Mouse (Mus musculus) monocyte, adult 5-6 weeks (primary cell): ENCODE data around the gene Esrra. TPM values are rescaled to one million over a fixed set of nuclear protein-coding genes. Genes with fewer than 3 reads are reported as not detected.
A peak's percentile ranks its signal among the peaks of the same experiment; 100 is the strongest.

ENCODE experiments used
- ATAC-seq: fragments of 153-309, 156-312 bp; replicated peaks from 2 replicates; pipeline ENCODE4 v1.8.0; 2017; ENCODE audit warnings: mild to moderate bottlenecking; ENCODE audit not compliant: low TSS enrichment, insufficient number of reproducible peaks, severe bottlenecking, poor library complexity, low FRiP score
- total RNA-seq: library from RNA; stranded (forward); fragments of 200-1000, 200-491, 200-594 nt; gene quantifications from 3 replicates; pipeline ENCODE4 v1.2.3, GENCODE M21; 2017

Esrra gene
- total RNA-seq, 1 experiment from 2014 or later: 46.8 TPM

DNA sequence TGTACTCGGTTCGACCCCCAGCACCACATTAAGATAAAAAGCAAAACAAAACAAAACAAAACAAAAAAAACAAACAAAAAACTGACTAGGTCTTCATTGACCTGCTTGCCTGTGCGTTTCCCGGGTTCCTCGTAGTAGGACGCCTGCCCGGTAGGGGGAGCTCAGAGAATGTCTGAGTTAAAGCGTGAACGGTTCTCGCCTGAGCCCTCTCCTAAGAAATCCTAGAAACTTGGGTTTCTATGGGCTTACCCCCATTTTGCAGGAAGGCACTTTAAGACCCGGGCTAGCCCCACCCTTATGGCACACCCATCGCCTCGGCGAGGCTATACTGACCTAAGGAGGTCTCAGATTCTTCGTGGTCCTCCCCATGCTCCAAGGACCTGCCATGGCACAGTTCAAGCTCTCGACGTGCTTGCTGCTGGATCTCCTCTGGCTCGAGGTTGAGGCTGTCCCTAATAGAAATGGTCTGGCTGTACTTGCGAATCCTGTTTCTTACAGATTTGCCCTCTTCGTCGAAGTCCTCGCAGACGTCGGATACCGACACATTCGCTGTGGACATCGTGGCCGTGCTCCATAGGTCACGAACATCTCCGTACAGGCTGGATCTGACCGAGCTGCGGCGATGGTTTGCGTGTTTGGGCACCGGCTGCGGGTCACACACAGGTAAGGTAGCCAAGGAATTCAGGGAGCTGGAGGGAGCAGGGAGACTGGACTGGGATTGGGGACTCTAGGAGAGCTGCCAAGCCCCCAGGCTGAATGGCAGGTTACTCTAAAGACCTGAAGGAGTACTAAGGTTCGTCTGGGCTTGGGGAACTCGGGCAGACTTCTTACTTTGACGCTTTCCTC, 3.1 kb upstream of the Esrra start:
- no peak for ATAC-seq

DNA sequence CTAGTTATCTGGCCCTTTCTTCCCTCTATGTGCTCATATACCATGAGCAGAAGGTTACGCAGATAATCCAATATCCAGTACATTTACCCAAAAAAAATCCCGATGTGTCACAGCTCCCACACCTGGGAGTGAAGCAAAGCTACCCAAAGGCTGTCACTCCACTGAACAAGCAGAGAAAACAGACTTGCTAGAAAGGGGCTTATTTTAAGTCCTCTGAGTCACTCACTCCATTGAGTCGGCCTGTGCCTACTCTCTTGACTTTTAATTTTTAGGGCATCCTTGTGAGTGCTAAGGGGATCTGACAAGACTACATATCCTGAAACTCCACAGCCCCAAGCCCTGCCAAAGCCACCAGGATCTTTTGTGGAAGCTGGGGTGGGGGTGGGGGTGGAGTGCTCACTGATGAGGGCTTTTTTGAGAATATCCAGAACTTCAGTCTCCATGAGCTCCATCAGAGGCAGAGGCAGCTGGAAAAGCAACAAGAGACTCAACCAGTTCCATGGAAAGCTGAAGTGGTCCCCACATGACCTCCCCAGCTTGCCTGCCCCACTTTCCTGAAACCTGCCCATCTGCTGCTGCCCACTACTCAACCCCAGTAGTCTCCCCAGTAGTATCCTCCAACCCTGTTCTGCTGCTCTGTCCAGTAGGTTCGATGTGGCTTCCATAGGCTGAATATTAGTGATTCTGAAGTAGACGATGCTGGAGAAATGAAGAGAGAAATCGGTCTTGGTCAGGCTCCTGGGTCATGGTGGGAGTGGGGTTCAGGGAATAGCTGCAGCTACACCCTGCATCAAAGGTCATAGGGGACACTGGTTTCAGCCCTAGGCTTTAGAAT, 1.5 kb upstream of the Esrra start:
- ATAC-seq: no peak

DNA sequence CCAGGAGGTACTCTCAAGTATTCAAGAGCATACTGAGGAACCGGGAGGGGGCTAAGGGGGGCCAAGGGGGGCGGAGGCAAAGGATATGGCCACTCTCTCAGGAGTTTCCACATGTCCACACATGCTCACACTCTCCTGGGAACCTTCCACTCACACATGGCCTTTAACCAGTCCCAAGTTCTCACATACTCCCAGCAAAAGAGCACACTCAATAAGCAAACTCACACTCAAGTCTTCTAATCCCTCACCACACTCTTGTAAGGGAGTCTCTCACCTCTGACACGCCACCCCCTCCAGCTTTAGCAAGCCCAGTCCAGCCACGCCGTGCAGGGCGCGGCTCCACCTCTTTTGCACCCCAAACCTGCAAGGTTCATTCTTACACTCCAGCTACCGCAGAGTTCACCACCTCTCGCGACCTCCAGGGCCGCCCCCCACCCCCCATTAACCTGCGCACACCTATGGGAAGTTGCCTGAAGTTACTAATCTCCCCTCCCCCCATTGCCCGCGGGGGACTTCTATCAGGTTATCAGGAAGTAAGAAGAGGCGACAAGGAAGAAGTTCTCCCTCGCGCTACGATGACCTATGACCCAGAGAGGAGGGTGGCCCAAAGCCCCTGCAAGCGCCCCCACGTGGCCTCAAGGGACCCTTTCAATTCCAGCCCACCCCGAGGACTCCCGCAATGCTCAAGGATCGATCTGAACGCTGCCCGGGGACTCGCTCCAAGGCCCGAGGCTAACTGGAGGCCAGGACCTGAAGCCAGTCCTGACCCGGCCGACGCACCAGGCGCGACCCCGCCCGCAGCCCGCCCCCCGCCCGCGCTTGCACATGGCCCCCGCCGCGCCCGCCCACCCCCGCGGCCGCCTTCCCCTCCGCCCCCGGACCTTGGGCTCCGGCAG, 624 bp downstream of the Esrra start:
- ATAC-seq: 0 out of 2 replicates have a peak, but pooled peaks have one; percentile 6

DNA sequence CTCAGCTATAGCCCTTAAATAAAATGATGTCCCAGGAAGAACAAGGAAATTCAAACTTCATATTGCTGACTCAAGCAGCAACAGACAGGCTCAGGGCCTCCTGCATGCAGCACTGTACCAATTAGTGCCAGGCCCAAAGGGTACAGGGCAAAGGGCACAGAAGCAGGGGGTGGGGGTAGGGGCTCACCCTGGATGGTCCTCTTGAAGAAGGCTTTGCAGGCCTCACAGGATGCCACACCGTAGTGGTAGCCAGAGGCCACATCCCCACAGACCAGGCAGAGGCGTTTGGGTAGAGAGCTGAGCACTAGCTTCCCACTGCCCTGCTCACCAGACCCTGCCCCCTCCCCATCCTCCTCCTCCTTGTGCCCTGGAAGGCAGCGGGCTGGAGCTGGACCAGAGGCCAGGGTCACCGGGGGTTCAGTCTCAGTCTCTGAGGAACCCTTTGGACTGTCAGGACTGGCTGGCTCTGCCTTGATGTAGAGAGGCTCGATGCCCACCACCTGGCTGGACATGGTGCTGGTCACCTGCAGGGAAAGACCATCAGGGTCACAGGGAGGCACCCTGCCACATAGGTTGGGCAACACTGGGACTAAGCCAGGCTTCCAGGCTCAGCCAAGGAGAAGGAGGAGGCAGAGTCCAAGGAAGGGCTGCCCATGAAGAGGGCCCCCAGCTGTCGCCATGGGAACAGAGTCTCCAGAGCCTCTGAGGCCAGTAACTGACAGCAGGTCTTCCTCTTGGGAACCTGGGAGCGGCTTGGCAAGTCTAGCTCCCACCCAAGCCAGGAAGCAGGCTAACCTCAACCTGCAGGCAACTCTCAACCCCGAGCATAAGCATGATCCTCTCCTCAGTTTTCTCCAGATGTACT, 1.5 kb downstream of the Esrra start:
- ATAC-seq: no peak

DNA sequence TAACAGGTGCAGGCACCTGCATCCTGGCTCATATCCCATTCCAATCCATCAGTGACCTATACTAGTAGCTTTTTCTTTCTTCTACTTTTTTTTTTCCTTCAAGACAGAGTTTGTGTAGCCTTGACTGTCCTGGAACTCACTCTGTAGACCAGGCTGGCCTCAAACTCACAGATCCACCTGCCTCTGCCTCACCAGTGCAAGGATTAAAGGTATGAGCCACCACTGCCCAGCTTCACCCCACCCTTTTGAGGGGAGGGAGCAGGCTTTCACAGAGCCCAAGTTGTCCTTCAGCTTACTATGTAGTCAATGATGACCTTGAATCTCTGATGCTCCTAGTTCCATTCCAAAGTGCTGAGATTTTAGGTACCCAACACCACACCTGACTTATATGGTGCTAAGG, 2.2 kb downstream of the Esrra start:
- ATAC-seq: no peak

DNA sequence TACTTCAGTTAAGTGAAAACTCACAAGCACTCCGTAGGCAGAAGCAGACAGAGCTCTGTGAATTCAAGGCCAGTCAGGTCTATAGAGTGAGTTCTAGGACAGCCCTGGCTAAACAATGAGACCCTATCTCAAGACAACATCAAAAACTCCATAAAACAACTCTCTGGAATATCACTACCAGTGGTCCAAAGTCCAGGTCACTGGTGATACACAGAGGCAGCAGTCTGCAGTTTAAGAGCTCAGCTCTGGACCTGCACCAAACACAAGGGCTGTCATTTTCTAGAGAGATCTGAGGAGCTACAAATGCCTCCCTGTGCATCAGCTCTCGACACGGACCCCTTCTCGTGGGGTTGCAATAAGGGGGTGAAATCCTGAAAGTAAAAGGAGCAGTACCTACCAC, 3.3 kb downstream of the Esrra start:
- no peak for ATAC-seq

DNA sequence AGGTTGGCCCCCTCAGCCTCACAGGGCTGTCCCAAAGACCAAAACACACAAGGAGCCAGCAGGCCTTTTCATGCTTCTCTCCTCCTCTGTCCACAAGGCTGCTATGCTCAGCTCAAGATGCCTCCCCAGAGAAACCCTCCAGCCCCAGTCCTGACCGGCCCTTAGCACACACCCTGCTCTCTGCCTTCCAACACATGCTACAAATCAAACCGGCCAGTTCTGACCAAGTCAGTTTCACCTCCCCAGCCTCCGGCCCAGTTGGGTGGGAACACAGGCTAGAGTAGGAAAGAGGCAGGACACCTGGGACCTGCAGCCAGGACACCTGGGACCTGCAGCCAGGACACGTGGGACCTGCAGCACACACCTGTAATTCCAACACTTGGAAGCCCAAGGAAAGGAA, 5.1 kb downstream of the Esrra start:
- no peak for ATAC-seq

DNA sequence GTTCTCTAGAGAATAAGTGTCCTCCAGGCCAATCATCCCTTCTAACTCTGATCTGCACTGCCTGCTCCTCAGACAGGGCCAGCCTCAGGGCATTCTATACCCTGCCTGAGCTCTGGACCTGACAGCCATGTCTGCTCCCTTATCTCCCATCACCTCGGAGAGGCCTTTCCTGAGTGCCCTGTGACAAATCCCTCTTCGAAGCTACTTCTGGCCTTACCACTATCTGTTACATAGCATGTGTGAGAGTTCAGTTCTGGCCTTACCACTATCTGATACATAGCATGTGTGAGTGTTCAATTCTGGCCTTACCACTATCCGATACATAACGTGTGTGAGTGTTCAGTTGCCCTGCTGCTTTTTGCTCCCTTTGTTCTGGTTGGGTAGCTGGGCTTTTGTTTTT, 6.3 kb downstream of the Esrra start:
- no peak for ATAC-seq

DNA sequence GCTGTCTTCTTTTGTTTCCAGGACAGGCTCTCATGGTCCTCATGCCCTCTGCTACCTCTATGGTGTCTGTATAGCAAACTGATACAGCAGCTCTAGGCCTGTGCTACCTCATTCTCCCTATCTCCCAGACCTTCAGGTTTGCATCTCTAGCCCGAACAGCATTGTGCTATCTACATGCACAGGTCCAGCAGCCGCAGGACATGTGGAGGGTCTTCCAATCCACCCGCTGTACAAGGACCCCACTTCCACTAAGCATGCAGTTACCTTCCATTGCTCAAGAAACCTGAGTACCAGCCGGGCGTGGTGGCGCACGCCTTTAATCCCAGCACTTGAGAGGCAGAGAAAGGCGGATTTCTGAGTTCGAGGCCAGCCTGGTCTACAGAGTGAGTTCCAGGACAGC, 7.1 kb downstream of the Esrra start:
- no peak for ATAC-seq

DNA sequence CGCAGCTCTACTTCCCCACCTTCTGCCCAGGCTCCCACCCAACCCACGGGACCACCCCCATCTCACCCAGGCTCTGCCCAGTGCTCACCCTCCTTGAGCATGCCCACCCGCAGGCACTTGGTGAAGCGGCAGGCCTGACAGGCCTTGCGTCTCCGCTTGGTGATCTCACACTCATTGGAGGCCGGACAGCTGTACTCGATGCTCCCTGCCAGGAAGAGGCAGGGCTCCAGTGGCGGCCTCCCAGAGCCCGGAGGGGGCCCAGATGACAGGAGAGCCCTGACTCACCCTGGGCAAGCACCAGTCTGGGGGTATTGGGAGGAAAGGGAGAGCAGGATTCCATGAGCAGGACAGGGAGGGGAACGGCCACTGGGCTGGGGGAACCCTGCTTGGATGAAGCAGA, 7.6 kb downstream of the Esrra start:
- ATAC-seq: no peak

DNA sequence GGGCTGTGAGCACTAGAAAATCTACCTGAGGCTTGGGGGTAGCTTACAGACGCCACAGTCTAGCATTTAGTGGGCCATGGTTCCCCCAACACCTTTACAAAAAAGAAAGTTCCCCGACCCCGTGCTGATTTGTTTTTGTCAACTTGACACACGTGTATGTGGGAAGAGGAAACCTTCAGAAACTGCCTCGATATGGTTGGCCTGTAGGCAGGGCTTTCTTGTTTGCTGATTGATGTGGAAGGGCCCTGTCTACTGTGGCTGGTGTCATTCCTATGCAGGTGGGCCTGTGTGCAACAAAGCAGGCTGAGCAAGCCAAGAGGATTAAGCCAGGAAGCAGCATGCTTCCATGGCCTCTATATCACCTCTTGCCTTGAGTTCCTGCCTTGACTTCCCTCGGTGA, 8.6 kb downstream of the Esrra start:
- ATAC-seq: no peak

DNA sequence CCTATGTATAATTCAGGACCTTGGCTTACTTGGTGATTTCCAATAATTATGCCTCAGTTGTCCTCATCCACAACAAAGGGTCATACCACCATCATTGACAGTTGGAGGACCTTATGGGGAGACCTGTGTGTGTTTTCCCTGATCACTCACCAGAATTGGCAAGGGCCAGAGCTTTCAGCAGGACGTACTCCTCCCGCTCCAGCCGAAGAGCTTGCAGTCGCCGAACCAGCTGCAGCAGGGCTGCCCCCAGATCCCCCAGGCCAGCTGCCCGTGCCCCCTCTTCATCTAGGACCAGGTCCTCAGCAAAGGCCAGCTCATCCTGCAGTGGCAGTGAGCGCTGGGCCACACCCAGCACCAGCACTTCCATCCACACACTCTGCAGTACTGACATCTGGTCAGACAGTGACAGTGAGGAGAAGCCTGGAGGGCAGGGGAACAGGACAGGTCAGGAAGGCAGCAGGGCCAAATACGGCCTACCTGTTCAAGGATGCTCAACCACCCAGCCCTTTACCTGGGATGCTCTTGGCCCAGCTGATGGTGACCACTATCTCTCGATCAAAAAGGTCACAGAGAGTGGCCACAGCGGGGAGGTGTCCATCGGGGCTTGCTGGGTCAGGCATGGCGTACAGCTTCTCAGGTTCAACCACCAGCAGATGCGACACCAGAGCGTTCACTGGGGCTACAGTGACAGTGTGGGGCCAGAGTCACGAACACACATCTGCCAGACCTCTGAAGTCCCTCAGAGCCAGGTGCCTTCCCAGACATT, 9.2 kb downstream of the Esrra start:
- ATAC-seq: no peak

DNA sequence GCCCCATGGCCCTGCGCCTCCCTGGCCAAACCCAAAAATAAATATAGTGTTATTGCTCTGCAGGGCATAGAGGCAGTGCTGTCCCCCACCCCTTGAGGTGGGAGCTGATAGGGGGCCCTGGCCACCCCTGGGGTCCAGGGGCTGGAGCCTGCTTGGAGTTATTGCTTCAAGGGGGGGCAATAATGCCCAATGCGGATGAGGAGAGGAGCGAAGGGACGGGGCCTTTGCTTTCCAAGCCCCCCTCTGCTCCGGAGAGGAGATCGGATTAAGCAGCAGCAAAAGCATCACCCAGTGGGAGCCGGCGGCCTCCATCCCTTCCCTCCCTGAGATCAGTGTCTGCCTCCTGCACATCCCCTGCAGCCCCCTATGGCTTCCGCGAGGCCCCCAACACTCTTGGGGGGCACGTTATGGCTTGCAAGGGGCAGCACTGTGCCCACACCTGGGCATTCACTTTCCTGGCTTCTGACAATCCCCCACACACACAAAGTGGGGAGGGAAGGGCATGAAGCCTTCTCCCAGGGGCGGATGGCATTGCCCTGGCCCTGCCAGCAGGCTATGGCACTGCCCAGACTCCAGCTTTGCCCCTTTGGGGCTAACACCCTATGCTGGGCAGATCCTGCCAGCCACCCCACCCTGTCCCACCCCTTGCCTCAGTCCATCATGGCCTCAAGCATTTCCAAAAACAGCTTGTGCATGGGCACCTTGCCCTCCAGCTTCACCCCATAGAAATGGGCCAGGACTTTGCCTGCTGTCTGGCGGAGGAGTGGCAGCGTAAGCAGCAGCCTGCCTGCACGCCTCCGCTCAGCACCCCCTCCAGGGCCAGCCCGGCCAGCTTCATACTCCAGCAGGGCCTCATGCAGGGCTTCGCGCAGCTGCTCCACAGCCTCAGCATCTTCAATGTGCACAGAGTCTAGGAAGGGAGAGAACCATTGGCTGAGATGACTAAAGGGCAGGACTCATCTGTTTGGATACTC, 10.2 kb downstream of the Esrra start:
- ATAC-seq: no peak

DNA sequence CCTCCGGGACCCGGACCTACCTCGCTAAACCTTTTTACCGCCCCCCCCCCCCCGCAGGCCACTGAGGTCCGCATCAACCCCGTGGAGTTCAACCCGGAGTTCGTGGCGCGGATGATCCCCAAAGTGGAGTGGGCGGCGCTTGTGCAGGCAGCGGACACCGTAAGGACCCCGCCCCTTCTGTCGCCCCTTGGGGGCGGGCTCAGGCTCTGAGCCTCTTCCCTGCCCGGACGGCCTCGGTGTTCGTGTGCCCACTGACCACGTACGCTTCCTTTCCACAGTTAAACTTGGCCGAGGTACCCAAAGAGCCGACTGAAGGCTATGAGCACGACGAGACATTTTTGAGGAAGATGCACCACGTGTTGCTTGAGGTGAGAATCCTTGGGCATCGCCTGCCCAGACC, 11.3 kb downstream of the Esrra start:
- peak; percentile 21 for ATAC-seq

DNA sequence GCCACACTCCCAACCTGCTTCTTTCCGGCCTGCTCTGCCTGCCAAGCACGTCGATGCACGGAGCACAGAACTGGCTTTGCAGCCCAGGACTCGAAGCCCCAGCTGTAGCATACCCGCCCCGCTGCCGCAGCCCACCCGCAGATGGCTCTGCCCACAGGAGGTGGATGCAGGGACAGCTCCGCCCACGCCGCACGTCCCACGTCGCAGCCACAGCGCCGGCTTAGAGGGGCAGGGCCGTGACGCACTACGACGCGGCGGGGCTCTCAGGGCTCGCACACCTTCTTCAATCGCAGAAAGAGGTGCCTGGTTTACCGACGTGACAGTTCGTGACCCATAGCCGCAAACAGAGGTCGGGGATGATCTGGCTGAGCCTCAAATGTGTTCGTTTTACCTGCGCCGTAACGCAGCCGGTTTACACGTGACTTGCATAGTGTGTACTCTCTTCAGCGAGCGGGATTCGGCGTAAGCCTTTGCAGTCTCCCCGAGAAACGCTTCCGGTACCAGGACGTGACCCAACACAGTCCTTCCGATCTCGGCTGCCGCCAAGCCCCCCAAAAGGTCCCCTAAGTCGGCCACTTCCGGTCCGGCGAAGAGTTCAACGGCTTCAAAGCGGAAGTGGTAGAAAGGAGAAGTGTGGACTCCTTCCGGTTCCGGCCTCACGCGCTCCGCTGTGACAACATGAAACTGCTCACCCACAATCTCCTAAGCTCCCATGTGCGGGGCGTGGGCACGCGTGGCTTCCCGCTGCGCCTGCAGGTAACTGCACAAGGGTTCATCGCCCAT, 11.9 kb downstream of the Esrra start, which contains the start of the genes Trmt112 and Prdx5:
Gene Trmt112, plus strand, starts transcription at position 192 of the 783 bp plus-strand sequence.
Gene Prdx5, minus strand, starts transcription at position 600 of the 783 bp plus-strand sequence.
- ATAC-seq: peak; percentile 67
